Mouse (Mus musculus) stomach, embryonic 15.5 days (tissue): ENCODE data around the gene Gpr157. TPM values are rescaled to one million over a fixed set of nuclear protein-coding genes. Genes with fewer than 3 reads are reported as not detected.

ENCODE experiments used
- ATAC-seq: fragments of 200-750 bp; cut with Nextera tagmentation; 2 replicates; pipeline ENCODE4 v1.8.0; 2017; ENCODE audit warnings: low read depth, moderate number of reproducible peaks, moderate TSS enrichment; ENCODE audit not compliant: insufficient read depth, low FRiP score
- H3K27ac ChIP-seq: fragments of 300-500 bp; sonication (generic); 2 replicates; pipeline ENCODE4 v1.5.1; 2015; ENCODE audit warnings: mild to moderate bottlenecking, inconsistent platforms
- H3K27me3 ChIP-seq: fragments of 300-500 bp; sonication (generic); replicated peaks from 2 replicates; pipeline ENCODE4 v1.6.1; 2015; ENCODE audit warnings: inconsistent platforms
- H3K36me3 ChIP-seq: fragments of 300-500 bp; sonication (generic); 2 replicates; pipeline ENCODE4 v1.6.1; 2015; ENCODE audit warnings: inconsistent platforms
- H3K4me1 ChIP-seq: fragments of 300-500 bp; sonication (generic); 2 replicates; pipeline ENCODE4 v1.6.1; 2015; ENCODE audit warnings: inconsistent platforms
- H3K4me2 ChIP-seq: fragments of 300-500 bp; sonication (generic); 2 replicates; pipeline ENCODE4 v1.6.1; 2015; ENCODE audit warnings: mild to moderate bottlenecking, inconsistent platforms
- H3K4me3 ChIP-seq: fragments of 300-500 bp; sonication (generic); replicated peaks from 2 replicates; pipeline ENCODE4 v1.5.1; 2015; ENCODE audit warnings: inconsistent platforms
- H3K9ac ChIP-seq: fragments of 300-500 bp; sonication (generic); 2 replicates; pipeline ENCODE4 v1.6.1; 2015; ENCODE audit warnings: inconsistent platforms
- H3K9me3 ChIP-seq: fragments of 300-500 bp; sonication (generic); 2 replicates; pipeline ENCODE4 v1.6.1; 2016; ENCODE audit warnings: inconsistent platforms
- WGBS: fragments of 180-500 bp; shearing (Covaris S2); methylation state at CpG from one replicate; pipeline ENCODE4 v1.1.7; 2015; 5-methylcytosine and 5-hydroxymethylcytosine counted together
- polyA plus RNA-seq: library from polyadenylated mRNA; unstranded; fragments of >200 nt; fragmentation: Nextera tagmentation; extraction: Ambion mirVana; gene quantifications from 2 replicates; pipeline ENCODE4 v1.2.1, GENCODE M21; 2015

Gpr157 gene
- polyA plus RNA-seq, 1 experiment from 2014 or later, result 1.2 TPM

GRCm38 (mm10) chr4:150052380-150052779, 34.8 kb upstream of the Gpr157 start:
- Histone ChIP-seq H3K27ac (no peak overlapping the region), H3K9me3 (no peaks in the 10 kb centered on the region), H3K4me2 (no peak overlapping the region), H3K36me3 (no peaks in the 10 kb centered on the region), H3K27me3 (peaks cover 4% of the 10 kb centered on the region; the same call in 1 of the 2 replicates), H3K4me1 (peaks cover 9% of the 10 kb centered on the region; the same call in 1 of the 2 replicates), H3K9ac (no peak overlapping the region), H3K4me3 (no peak overlapping the region)
- WGBS, result 86% methylated on average over 3 of the region's 3 CpGs
- no peak for ATAC-seq

GRCm38 (mm10) chr4:150056171-150056570, 31.0 kb upstream of the Gpr157 start:
- H3K4me2 ChIP-seq, result no peak overlapping the region
- no peak for ATAC-seq
- H3K27me3 ChIP-seq, result no peaks in the 10 kb centered on the region
- no peak overlapping the region for H3K9ac ChIP-seq
- WGBS, result 69% methylated on average over 7 of the region's 7 CpGs
- no peaks in the 10 kb centered on the region for H3K36me3 ChIP-seq
- H3K4me3 ChIP-seq, result no peak overlapping the region
- no peaks in the 10 kb centered on the region for H3K9me3 ChIP-seq
- no peak overlapping the region for H3K27ac ChIP-seq
- H3K4me1 ChIP-seq, result peaks cover 14% of the 10 kb centered on the region

DNA sequence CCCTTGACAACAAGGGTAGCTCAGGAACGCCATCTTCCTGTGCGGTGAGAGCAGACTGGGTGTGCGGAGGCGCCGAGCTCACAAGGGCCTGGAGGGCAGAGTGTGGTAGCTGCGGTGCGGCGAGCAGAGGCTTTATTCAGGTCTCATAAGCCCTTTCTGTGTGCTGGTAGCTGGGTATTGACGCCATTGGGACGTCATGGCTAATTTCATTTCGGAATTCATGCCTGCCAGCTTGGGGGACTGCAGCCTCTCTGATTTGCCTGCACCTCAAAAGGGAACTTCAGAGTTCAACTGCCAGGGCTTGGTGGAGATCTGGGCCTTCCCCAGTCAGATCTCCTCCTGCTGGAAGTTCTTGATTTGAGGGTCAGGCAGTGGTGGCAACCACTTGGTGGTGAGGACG, 29.4 kb upstream of the Gpr157 start:
- Histone ChIP-seq H3K36me3 (no peaks in the 10 kb centered on the region), H3K9ac (no peak overlapping the region), H3K27ac (no peak overlapping the region), H3K9me3 (no peaks in the 10 kb centered on the region), H3K4me2 (no peak overlapping the region), H3K4me3 (no peak overlapping the region), H3K27me3 (no peaks in the 10 kb centered on the region), H3K4me1 (peaks cover 22% of the 10 kb centered on the region)
- 94% methylated on average over 12 of the region's 12 CpGs for WGBS
- ATAC-seq, result no peak

DNA sequence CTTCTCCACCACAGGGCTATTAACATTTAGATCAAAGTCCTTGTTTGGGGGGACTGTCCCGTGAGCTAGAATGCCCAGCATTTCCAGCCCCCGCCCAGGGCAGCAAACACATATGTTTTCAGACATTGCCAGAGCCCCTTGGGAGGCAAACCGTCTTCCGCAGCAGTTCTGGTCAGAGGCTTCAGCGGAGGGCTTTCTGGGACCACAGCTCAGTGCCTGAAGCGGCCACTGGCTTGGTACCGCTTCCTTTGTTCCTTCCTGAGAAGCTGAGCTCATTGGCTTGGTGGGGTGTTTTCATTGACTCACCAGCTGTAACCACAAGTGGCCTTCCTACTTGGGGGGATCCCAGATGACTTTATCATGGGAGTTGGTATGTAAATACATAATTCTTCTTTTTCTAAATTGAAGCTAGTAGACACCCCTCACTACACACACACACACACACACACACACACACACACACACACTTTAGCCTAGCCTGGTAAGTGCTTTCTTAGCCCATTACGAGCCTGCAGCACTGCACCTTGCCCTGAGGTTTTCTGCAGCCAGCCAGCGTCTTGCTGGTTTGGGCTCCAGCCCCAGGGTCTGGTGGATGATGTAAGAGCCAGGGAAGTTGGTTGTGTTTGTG, 27.2 kb upstream of the Gpr157 start:
- H3K4me2 ChIP-seq, result no peak overlapping the region
- no peaks in the 10 kb centered on the region for H3K9me3 ChIP-seq
- no peaks in the 10 kb centered on the region for H3K36me3 ChIP-seq
- no peaks in the 10 kb centered on the region for H3K27me3 ChIP-seq
- H3K4me3 ChIP-seq, result no peak overlapping the region
- 65% methylated on average over 9 of the region's 9 CpGs for WGBS
- no peak overlapping the region for H3K9ac ChIP-seq
- ATAC-seq, result no peak
- peaks cover 22% of the 10 kb centered on the region for H3K4me1 ChIP-seq
- H3K27ac ChIP-seq, result peak overlapping the region; percentile 81

- no peaks in the 10 kb centered on the region for H3K36me3 ChIP-seq
- no peaks in the 10 kb centered on the region for H3K27me3 ChIP-seq
- no peak overlapping the region for H3K9ac ChIP-seq
- peak overlapping the region; percentile 81 for H3K27ac ChIP-seq
- no peak; the same call in 1 of the 2 replicates for ATAC-seq
- H3K4me1 ChIP-seq, result peaks cover 22% of the 10 kb centered on the region
- WGBS, result 46% methylated on average over 23 of the region's 23 CpGs
- no peak overlapping the region for H3K4me2 ChIP-seq
- H3K9me3 ChIP-seq, result no peaks in the 10 kb centered on the region
- H3K4me3 ChIP-seq, result no peak overlapping the region
Measured at GRCm38 (mm10) chr4:150060469-150061170, 26.5 kb upstream of the Gpr157 start.

GRCm38 (mm10) chr4:150061432-150062225, 25.5 kb upstream of the Gpr157 start:
- no peak overlapping the region for H3K4me3 ChIP-seq
- WGBS, result 73% methylated on average over 16 of the region's 16 CpGs
- H3K27ac ChIP-seq, result peak overlapping the region; percentile 81
- ATAC-seq, result peak; percentile 78
- no peaks in the 10 kb centered on the region for H3K9me3 ChIP-seq
- H3K4me2 ChIP-seq, result peak overlapping the region; percentile 10; the same call in 1 of the 2 replicates
- H3K27me3 ChIP-seq, result no peaks in the 10 kb centered on the region
- H3K4me1 ChIP-seq, result peaks cover 22% of the 10 kb centered on the region
- no peak overlapping the region for H3K9ac ChIP-seq
- H3K36me3 ChIP-seq, result no peaks in the 10 kb centered on the region

GRCm38 (mm10) chr4:150066706-150067323, 20.4 kb upstream of the Gpr157 start:
- Histone ChIP-seq H3K4me1 (0 out of 2 replicates have a peak, but pooled peaks cover 1% of the 10 kb centered on the region), H3K4me2 (no peak overlapping the region), H3K36me3 (no peaks in the 10 kb centered on the region), H3K27me3 (no peaks in the 10 kb centered on the region), H3K9ac (no peak overlapping the region), H3K27ac (no peak overlapping the region), H3K4me3 (no peak overlapping the region), H3K9me3 (no peaks in the 10 kb centered on the region)
- ATAC-seq, result no peak
- WGBS, result 73% methylated on average over 17 of the region's 17 CpGs

- Histone ChIP-seq H3K36me3 (no peaks in the 10 kb centered on the region), H3K4me2 (no peak overlapping the region), H3K9ac (no peak overlapping the region), H3K27ac (no peak overlapping the region), H3K27me3 (no peaks in the 10 kb centered on the region), H3K9me3 (no peaks in the 10 kb centered on the region), H3K4me1 (no peaks in the 10 kb centered on the region), H3K4me3 (no peak overlapping the region)
- ATAC-seq, result no peak
- 76% methylated on average over 12 of the region's 12 CpGs for WGBS
Measured at GRCm38 (mm10) chr4:150068216-150068615, 18.9 kb upstream of the Gpr157 start.

- no peak overlapping the region for H3K4me3 ChIP-seq
- H3K9ac ChIP-seq, result no peak overlapping the region
- H3K27me3 ChIP-seq, result no peaks in the 10 kb centered on the region
- H3K4me2 ChIP-seq, result no peak overlapping the region
- H3K27ac ChIP-seq, result no peak overlapping the region
- no peaks in the 10 kb centered on the region for H3K4me1 ChIP-seq
- H3K36me3 ChIP-seq, result no peaks in the 10 kb centered on the region
- H3K9me3 ChIP-seq, result no peaks in the 10 kb centered on the region
- ATAC-seq, result no peak
- WGBS, result 39% methylated on average over 8 of the region's 8 CpGs
Measured at GRCm38 (mm10) chr4:150070136-150070535, 17.0 kb upstream of the Gpr157 start.

- H3K4me2 ChIP-seq, result no peak overlapping the region
- H3K4me1 ChIP-seq, result no peaks in the 10 kb centered on the region
- no peak overlapping the region for H3K27ac ChIP-seq
- no peak overlapping the region for H3K4me3 ChIP-seq
- H3K36me3 ChIP-seq, result no peaks in the 10 kb centered on the region
- no peak for ATAC-seq
- H3K9ac ChIP-seq, result no peak overlapping the region
- no peaks in the 10 kb centered on the region for H3K9me3 ChIP-seq
- H3K27me3 ChIP-seq, result no peaks in the 10 kb centered on the region
- 57% methylated on average over 15 of the region's 15 CpGs for WGBS
Measured at GRCm38 (mm10) chr4:150072416-150073101, 14.6 kb upstream of the Gpr157 start.

DNA sequence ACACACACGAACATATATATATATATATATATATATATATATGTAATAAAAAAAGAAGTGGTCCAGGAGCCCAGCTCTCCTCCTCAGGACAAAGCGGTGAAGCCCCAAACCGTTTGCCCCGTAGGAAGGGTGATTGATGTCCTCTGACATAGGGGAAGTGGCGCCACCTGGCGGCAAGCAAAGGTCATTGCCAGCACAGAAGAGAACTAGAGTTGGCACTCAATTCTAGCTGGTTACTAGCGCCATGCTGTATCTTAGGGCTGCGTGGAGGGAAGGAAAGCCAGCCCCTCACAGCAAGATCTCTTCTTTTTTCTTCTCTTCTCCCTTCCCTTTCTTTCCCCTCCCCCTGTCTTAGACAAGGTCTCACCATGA, 14.1 kb upstream of the Gpr157 start:
- no peaks in the 10 kb centered on the region for H3K36me3 ChIP-seq
- no peaks in the 10 kb centered on the region for H3K4me1 ChIP-seq
- H3K27me3 ChIP-seq, result no peaks in the 10 kb centered on the region
- no peak overlapping the region for H3K4me2 ChIP-seq
- no peak overlapping the region for H3K27ac ChIP-seq
- WGBS, result 20% methylated on average over 8 of the region's 8 CpGs
- no peak for ATAC-seq
- H3K9ac ChIP-seq, result no peak overlapping the region
- H3K4me3 ChIP-seq, result no peak overlapping the region
- H3K9me3 ChIP-seq, result no peaks in the 10 kb centered on the region
